12 mouse cellular contexts compared by ENCODE assay signal in genomic region chr13:111984081-111984574, GRCm38 (mm10).
DNase-seq lines count a peak whose midpoint lies in the region; ATAC-seq and TF ChIP-seq lines count a peak whose summit lies in the region.
"Had no signal": no experiment of that assay in that cellular context is flagged by ENCODE, and none has a peak within 500 bp of the region (broad histone marks: within the 10 kb centered on the region; RNA-seq: fewer than 3 reads in every experiment).

No protein-coding gene starts in this region.

- no peaks in the 10 kb centered on the region for H3K27me3 ChIP-seq in lung, embryonic 16.5 days (ENCODE audit: control insufficient read depth, insufficient read depth, low read depth, low read length)
- no peaks in the 10 kb centered on the region for H3K27me3 ChIP-seq in intestine, embryonic 16.5 days (replicated peaks; ENCODE audit: control insufficient read depth, insufficient read depth, low read length)
- H3K27me3 ChIP-seq in thymus, adult 2 months (ENCODE audit: control insufficient read depth, insufficient read depth, low read length) = no peaks in the 10 kb centered on the region
- H3K27me3 ChIP-seq: embryonic facial prominence, embryonic 12.5 days; Patski had no signal

- peaks cover 22% of the 10 kb centered on the region for H3K4me1 ChIP-seq in lung, embryonic 16.5 days (replicated peaks; ENCODE audit: control insufficient read depth, insufficient read depth, low read length)
- peaks cover 27% of the 10 kb centered on the region for H3K4me1 ChIP-seq in intestine, embryonic 16.5 days (ENCODE audit: control insufficient read depth, insufficient read depth, low read length)
- H3K4me1 ChIP-seq in thymus, adult 2 months (replicated peaks; ENCODE audit: control insufficient read depth, insufficient read depth, low read length) = peaks cover 60% of the 10 kb centered on the region

- H3K4me3 ChIP-seq in lung, embryonic 16.5 days (ENCODE audit: low read length) = no peak overlapping the region
- no peak overlapping the region for H3K4me3 ChIP-seq in intestine, embryonic 16.5 days (ENCODE audit: low read length)
- H3K4me3 ChIP-seq in thymus, adult 2 months (ENCODE audit: control insufficient read depth, insufficient read depth, low read length) = no peak overlapping the region
- H3K4me3 ChIP-seq: embryonic facial prominence, embryonic 12.5 days; layer of hippocampus, adult 2 months; liver, embryonic 15.5 days had no signal

- no peak for TF ChIP-seq POLR2A in thymus, adult 2 months (IDR thresholded peaks at IDR 0.05; ENCODE audit: control insufficient read depth, extremely low read depth, insufficient read depth, low read length, poor library complexity)

- no peak for DNase-seq in lung, adult 18-20 months
- DNase-seq in T-cell, adult 2 months (ENCODE audit: low spot score) = peak; percentile 81
- DNase-seq in thymus, adult 2 months = peak; percentile 66
- no peak for DNase-seq in adrenal gland, postnatal 4 days (ENCODE audit: low spot score in 2 of 2)
- DNase-seq in layer of hippocampus, postnatal 36 days = no peak
- DNase-seq: heart, postnatal 10 days had no signal

- 34% methylated on average over 10 of the region's 10 CpGs for WGBS in lung, embryonic 16.5 days
- 51% methylated on average over 10 of the region's 10 CpGs for WGBS in intestine, embryonic 16.5 days
- WGBS in thymus, adult 2 months = 9% methylated on average over 10 of the region's 10 CpGs

- no peaks in the 10 kb centered on the region for H3K9me3 ChIP-seq in lung, embryonic 16.5 days (ENCODE audit: control insufficient read depth, low read length)
- no peaks in the 10 kb centered on the region for H3K9me3 ChIP-seq in intestine, embryonic 16.5 days (ENCODE audit: control insufficient read depth, low read length)
- H3K9me3 ChIP-seq: embryonic facial prominence, embryonic 12.5 days; liver, embryonic 15.5 days had no signal

- peak; percentile 51 for ATAC-seq in lung, embryonic 16.5 days (ENCODE audit: low read depth)
- ATAC-seq in intestine, embryonic 16.5 days = peak; percentile 63
- ATAC-seq: Patski had no signal

- peak overlapping the region; percentile 25; the same call in 1 of the 2 replicates for H3K27ac ChIP-seq in lung, embryonic 16.5 days (ENCODE audit: low read length)
- H3K27ac ChIP-seq in intestine, embryonic 16.5 days (ENCODE audit: low read length) = no peak overlapping the region
- H3K27ac ChIP-seq in thymus, adult 2 months (ENCODE audit: control insufficient read depth, insufficient read depth, low read length) = peak overlapping the region; percentile 94
- H3K27ac ChIP-seq: embryonic facial prominence, embryonic 12.5 days; layer of hippocampus, adult 2 months; liver, embryonic 15.5 days had no signal

- peak overlapping the region; percentile 24; the same call in 1 of the 2 replicates for H3K4me2 ChIP-seq in lung, embryonic 16.5 days (ENCODE audit: low read depth, low read length)
- no peak overlapping the region for H3K4me2 ChIP-seq in intestine, embryonic 16.5 days (ENCODE audit: low read depth, low read length)
- H3K4me2 ChIP-seq: embryonic facial prominence, embryonic 12.5 days; liver, embryonic 15.5 days had no signal

- H3K9ac ChIP-seq in lung, embryonic 16.5 days (ENCODE audit: low read length) = no peak overlapping the region
- H3K9ac ChIP-seq in intestine, embryonic 16.5 days (ENCODE audit: low read depth, low read length) = no peak overlapping the region
- H3K9ac ChIP-seq: embryonic facial prominence, embryonic 12.5 days; liver, embryonic 15.5 days had no signal

- TF ChIP-seq CTCF in thymus, adult 2 months (IDR thresholded peaks at IDR 0.05; ENCODE audit: borderline replicate concordance, control insufficient read depth, extremely low read depth, insufficient read depth, low read length, poor library complexity) = no peak

- H3K36me3 ChIP-seq in lung, embryonic 16.5 days (ENCODE audit: control insufficient read depth, insufficient read depth, low read length) = no peaks in the 10 kb centered on the region
- H3K36me3 ChIP-seq in intestine, embryonic 16.5 days (ENCODE audit: control insufficient read depth, insufficient read depth, low read length) = no peaks in the 10 kb centered on the region
- no peaks in the 10 kb centered on the region for H3K36me3 ChIP-seq in thymus, adult 2 months (ENCODE audit: control insufficient read depth, insufficient read depth, low read length)
- H3K36me3 ChIP-seq: embryonic facial prominence, embryonic 12.5 days; liver, embryonic 15.5 days had no signal

Comparison
In these comparisons a context has a peak if more than half of its experiments do, and no peak if none do; other contexts are left out.
1. DNase-seq: peak in T-cell, adult 2 months (single experiment) and thymus, adult 2 months (single experiment); none in lung, adult 18-20 months (0 of 2), adrenal gland, postnatal 4 days (0 of 2) and layer of hippocampus, postnatal 36 days (0 of 2).